Mouse (Mus musculus) neural tube, embryonic 12.5 days (tissue): ENCODE measurements around the gene Fn1. TPM values are rescaled to one million over a fixed set of nuclear protein-coding genes. Genes with fewer than 3 reads are reported as not detected.

Experiments
- ATAC-seq: fragments of 200-750 bp; cut with Nextera tagmentation; 2 replicates; pipeline ENCODE4 v1.8.0; 2017; ENCODE audit warnings: low read depth, mild to moderate bottlenecking, moderate TSS enrichment, moderate library complexity; ENCODE audit not compliant: low FRiP score
- H3K27ac ChIP-seq: fragments of 300-500 bp; sonication (generic); 2 replicates; pipeline ENCODE4 v1.5.1; 2016
- H3K27me3 ChIP-seq: fragments of 300-500 bp; sonication (generic); replicated peaks from 2 replicates; pipeline ENCODE4 v1.6.1; 2016; ENCODE audit warnings: mild to moderate bottlenecking
- H3K36me3 ChIP-seq: fragments of 300-500 bp; sonication (generic); 2 replicates; pipeline ENCODE4 v1.6.1; 2016; ENCODE audit warnings: mild to moderate bottlenecking
- H3K4me1 ChIP-seq: fragments of 300-500 bp; sonication (generic); 2 replicates; pipeline ENCODE4 v1.6.1; 2016
- H3K4me2 ChIP-seq: fragments of 300-500 bp; sonication (generic); replicated peaks from 2 replicates; pipeline ENCODE4 v1.6.1; 2016; ENCODE audit warnings: mild to moderate bottlenecking
- H3K4me3 ChIP-seq: fragments of 300-500 bp; sonication (generic); 2 replicates; pipeline ENCODE4 v1.5.1; 2016
- H3K9ac ChIP-seq: fragments of 300-500 bp; sonication (generic); 2 replicates; pipeline ENCODE4 v1.6.1; 2016; ENCODE audit warnings: mild to moderate bottlenecking
- H3K9me3 ChIP-seq: fragments of 300-500 bp; sonication (generic); 2 replicates; pipeline ENCODE4 v1.6.1; 2016; ENCODE audit warnings: mild to moderate bottlenecking
- WGBS: fragments of 180-500 bp; shearing (Covaris S2); methylation state at CpG from one replicate; pipeline ENCODE4 v1.1.7; 2016; 5-methylcytosine and 5-hydroxymethylcytosine counted together
- polyA plus RNA-seq: library from polyadenylated mRNA; unstranded; fragments of >200 nt; fragmentation: Nextera tagmentation; extraction: Ambion mirVana; gene quantifications from 2 replicates; pipeline ENCODE4 v1.2.1, GENCODE M21; 2016

Fn1 gene
- 79.4 and 80.2 TPM in 2 replicates for polyA plus RNA-seq

DNA sequence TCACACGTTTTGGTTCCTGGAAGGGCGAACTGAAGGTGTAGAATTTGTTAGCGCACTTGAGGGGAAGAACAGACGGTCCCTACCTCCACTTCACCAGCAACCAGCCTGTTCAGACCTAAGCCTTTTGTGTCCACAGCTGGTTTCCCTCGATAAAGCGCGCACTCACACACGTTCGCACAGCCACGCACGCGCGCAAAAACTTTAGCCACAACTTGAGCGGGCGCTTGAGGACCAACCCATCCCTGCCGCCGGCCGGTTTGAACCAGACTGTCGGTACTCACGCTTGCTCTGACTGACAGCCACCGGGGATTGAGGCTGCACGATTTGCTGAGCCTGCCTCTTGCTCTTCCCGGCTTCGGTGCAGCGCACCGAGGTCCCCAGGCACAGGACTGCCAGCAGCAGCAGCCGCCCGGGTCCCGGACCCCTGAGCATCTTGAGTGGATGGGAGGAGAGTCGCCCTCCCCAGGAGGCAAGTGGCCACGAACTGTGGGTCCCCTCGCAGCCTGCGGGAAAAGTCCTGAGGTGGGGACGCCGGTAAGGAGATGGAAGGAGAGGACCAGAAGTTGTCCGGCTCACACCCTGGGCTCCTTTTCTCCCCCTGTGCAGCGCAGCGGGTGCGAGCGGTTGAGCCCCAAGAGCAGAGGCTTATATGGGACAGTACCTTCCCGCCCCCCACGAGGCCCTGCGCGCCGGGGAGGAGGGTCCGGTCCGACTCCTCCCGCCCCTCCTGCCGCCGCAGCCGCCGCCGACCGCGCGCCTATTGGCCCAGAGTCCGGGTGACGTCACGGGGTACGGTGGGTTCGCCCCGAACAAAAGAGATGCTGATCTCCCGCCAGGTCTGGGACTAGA lies at the start of gene Fn1:
TSS of gene Fn1 (minus strand) at position 650 of the 849 bp plus-strand sequence.
- peaks cover 13% of the 10 kb centered on the region; the same call in 1 of the 2 replicates for H3K4me1 ChIP-seq
- H3K27me3 ChIP-seq, result no peaks in the 10 kb centered on the region
- H3K9me3 ChIP-seq, result no peaks in the 10 kb centered on the region
- WGBS, result under 1% methylated on average over 61 of the region's 63 CpGs
- no peaks in the 10 kb centered on the region; the same call in 1 of the 2 replicates for H3K36me3 ChIP-seq
- peak within 1 kb of the TSS; percentile 93 for H3K4me2 ChIP-seq
- peak within 1 kb of the TSS; percentile 78 for H3K9ac ChIP-seq
- peak within 1 kb of the TSS; percentile 70 for H3K27ac ChIP-seq
- ATAC-seq, result peak; percentile 96
- peak within 1 kb of the TSS; percentile 76 for H3K4me3 ChIP-seq

DNA sequence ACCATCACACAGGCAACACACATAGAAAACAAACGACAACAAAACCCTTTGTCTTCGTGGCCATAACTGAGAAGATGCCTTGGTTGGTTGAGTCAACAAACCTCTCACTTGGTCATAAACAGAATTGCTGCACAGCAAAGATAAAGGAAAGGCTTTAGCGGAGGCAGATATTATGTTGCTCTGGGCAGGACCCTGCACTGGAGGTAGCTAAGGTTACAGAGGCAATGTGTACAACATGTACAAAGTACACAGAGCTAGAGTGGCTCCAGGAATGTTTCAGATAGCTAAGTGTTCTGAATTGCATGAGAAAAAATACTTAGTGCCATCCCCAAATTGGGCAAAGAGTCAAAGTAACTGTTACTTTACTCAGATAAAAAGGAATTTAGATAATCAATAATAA lies 43.1 kb upstream of the Fn1 start:
- no peaks in the 10 kb centered on the region for H3K27me3 ChIP-seq
- H3K4me3 ChIP-seq, result no peak overlapping the region
- WGBS, result 71% methylated on average over 3 of the region's 3 CpGs
- ATAC-seq, result no peak
- H3K9ac ChIP-seq, result no peak overlapping the region
- no peak overlapping the region for H3K27ac ChIP-seq
- no peak overlapping the region for H3K4me2 ChIP-seq
- H3K9me3 ChIP-seq, result no peaks in the 10 kb centered on the region
- H3K36me3 ChIP-seq, result no peaks in the 10 kb centered on the region
- H3K4me1 ChIP-seq, result no peaks in the 10 kb centered on the region

DNA sequence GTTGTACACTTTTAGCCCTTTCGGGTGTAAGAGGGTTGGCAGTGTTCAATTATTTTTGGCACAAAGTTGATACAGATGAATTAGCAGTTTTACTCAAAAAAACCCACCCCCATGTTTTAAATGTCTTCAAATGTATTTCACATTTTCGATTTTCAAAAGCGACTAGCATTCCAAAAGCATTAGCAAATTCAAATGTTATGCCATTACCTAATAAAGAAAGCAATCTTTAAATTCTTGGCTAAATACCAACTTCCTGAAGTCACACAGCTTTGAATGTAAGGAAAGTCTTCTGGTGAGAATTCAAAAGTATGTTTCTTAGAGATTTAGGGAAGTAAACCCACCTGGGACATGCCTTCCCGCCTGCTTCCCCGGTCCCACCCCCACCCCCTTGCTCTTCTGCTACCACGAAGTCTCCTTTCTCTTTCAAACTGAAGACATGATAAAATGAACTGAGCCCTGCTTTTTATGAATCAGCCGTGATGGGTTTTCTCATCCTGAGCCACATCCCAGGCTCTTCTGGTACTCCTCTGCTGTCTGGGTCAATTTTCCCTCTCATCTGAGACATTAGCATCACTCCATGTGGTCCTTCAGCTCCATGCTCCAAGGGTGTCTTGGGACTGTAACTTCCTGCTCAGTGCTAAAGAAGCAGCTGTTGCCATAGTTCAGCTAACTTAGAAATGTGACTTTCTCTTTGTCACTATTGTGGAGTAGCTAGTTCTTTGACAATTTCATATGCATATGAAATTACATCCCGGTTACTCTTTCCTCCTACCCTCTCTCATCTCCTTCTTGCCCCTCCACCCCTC lies 38.7 kb upstream of the Fn1 start:
- Histone ChIP-seq H3K4me1 (no peaks in the 10 kb centered on the region), H3K27me3 (no peaks in the 10 kb centered on the region), H3K9ac (no peak overlapping the region), H3K27ac (no peak overlapping the region), H3K4me2 (no peak overlapping the region), H3K4me3 (no peak overlapping the region), H3K9me3 (no peaks in the 10 kb centered on the region), H3K36me3 (no peaks in the 10 kb centered on the region)
- 73% methylated on average over 8 of the region's 8 CpGs for WGBS
- ATAC-seq, result no peak

DNA sequence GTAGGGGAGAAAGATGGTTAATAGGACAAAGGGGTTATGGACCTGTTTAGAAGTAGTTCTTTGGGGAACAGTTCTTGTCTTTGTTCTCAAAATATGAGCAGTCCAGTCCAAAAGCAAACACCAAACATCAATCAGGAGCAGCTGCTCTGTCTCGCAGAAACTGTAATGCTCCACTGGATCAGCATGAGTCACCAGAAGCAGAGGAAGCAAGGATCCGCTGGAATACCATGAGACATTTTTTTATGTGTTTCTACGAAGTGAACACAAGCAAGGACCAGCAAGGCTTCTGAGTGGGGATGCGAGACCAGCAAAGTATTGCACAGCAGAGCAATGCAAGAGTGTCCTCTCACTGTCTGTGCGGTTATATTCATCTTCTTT lies 35.9 kb upstream of the Fn1 start:
- WGBS, result 91% methylated on average over 5 of the region's 5 CpGs
- H3K4me1 ChIP-seq, result no peaks in the 10 kb centered on the region
- no peaks in the 10 kb centered on the region for H3K9me3 ChIP-seq
- H3K27me3 ChIP-seq, result no peaks in the 10 kb centered on the region
- H3K27ac ChIP-seq, result no peak overlapping the region
- no peak overlapping the region for H3K4me2 ChIP-seq
- no peak overlapping the region for H3K4me3 ChIP-seq
- ATAC-seq, result no peak
- H3K36me3 ChIP-seq, result no peaks in the 10 kb centered on the region
- H3K9ac ChIP-seq, result no peak overlapping the region

DNA sequence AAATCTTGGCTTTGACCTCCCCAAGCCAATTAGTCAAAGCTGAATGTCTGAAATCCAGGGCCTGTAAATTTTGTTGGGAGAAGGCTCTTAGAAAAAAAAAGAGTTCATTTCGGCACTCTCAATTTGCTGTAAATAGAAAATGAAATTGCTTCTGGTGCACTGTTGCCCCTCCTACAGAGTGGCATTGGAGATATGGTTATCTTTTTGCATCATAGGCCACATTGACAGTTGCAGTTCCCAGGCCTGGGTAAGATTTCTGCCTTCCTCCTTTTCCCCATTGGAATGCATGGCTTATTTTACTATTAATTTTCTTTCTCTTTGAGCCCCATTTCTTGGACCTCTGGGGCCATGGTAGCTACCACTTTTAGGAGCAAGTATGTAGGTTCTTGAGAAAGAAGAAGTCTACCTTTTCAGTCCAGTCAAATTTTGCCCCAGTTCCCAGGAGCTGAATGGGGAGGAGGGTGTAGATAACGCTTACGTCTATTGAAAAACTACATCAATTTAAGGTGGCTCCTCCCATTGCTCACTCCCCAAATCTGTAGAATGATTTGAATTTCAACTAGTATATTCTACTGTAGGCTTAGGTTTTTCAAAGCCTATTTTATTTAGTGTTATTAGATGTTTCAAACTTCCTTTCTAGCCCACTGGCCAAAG lies 35.4 kb upstream of the Fn1 start:
- H3K4me3 ChIP-seq, result no peak overlapping the region
- no peak for ATAC-seq
- peaks cover 4% of the 10 kb centered on the region; the same call in 1 of the 2 replicates for H3K4me1 ChIP-seq
- H3K9me3 ChIP-seq, result no peaks in the 10 kb centered on the region
- H3K4me2 ChIP-seq, result no peak overlapping the region
- H3K27me3 ChIP-seq, result no peaks in the 10 kb centered on the region
- H3K9ac ChIP-seq, result no peak overlapping the region
- H3K27ac ChIP-seq, result no peak overlapping the region
- whole genome bisulfite sequencing, result 91% methylated on average over 3 of the region's 3 CpGs
- no peaks in the 10 kb centered on the region for H3K36me3 ChIP-seq

DNA sequence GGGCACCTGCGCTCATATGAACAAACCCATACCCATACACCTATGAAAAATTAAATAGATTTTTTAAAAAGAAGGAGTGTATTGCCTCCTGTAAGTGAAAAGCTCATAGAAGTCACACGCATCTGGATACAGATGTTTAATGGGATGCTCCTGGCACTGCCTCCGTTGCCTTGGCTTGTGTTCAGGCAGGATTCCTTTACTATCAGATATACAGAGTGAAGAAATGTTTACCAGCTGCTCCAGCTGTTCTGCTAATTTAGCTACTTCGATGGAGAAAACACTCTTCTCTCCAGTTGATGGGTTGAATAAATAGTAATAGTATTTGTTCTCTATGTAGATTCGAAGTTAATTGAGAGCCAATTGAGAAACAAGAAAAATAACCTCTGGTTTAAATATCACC lies 33.8 kb upstream of the Fn1 start:
- WGBS, result 92% methylated on average over 5 of the region's 5 CpGs
- no peak overlapping the region for H3K27ac ChIP-seq
- no peaks in the 10 kb centered on the region for H3K36me3 ChIP-seq
- H3K4me2 ChIP-seq, result no peak overlapping the region
- ATAC-seq, result no peak
- no peak overlapping the region for H3K9ac ChIP-seq
- no peaks in the 10 kb centered on the region for H3K27me3 ChIP-seq
- H3K4me1 ChIP-seq, result peaks cover 4% of the 10 kb centered on the region; the same call in 1 of the 2 replicates
- no peak overlapping the region for H3K4me3 ChIP-seq
- no peaks in the 10 kb centered on the region for H3K9me3 ChIP-seq

DNA sequence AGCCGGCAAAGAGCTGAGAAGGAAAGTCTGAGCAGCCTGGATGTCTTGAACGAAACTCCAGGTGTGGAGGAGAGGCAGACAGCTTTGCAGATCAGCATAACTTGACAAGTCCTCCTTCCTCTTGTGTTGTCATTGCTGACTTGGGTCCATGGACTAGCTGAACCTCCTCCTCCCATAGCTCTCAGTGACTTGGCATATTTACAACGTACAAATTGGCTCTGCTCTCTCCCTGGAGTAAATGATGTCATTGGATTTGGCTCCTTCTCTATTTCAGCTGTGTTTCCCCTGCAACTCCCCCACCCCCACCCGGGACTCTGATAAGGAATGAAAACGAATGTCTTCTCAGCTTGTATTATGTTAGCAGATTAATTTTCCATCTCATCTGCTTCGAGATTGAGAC lies 30.7 kb upstream of the Fn1 start:
- 67% methylated on average over 6 of the region's 6 CpGs for WGBS
- Histone ChIP-seq H3K4me1 (peaks cover 4% of the 10 kb centered on the region; the same call in 1 of the 2 replicates), H3K4me2 (no peak overlapping the region), H3K9ac (no peak overlapping the region), H3K36me3 (no peaks in the 10 kb centered on the region), H3K27me3 (no peaks in the 10 kb centered on the region), H3K9me3 (no peaks in the 10 kb centered on the region), H3K4me3 (no peak overlapping the region), H3K27ac (no peak overlapping the region)
- ATAC-seq, result no peak

DNA sequence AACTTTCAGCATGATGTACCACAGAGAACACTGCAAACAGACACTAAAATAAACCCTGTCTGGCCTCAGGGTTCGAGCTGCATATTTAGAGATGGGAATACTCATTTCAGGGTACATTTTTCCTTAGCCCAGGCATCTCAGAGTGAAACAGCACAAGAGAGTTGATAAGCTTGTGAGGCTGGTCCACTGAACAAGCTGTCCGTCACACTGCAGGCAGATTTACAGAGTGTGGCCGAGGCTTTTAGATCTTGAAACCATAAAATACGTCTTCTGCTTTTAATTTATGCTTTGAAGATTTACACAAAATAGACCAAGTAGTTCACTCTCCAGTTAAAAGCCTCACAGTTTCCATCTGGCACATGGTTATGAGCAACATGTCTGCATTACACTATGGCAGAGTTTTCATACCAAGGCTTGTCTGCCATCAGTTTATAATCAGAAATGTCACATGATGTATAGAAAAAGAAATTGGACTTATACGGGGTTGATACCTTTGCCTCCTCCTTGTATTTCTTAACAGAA lies 29.3 kb upstream of the Fn1 start:
- Histone ChIP-seq H3K4me1 (peaks cover 4% of the 10 kb centered on the region; the same call in 1 of the 2 replicates), H3K9ac (no peak overlapping the region), H3K27ac (no peak overlapping the region), H3K36me3 (no peaks in the 10 kb centered on the region), H3K4me3 (no peak overlapping the region), H3K4me2 (no peak overlapping the region), H3K9me3 (no peaks in the 10 kb centered on the region), H3K27me3 (no peaks in the 10 kb centered on the region)
- ATAC-seq, result no peak
- 53% methylated on average over 5 of the region's 5 CpGs for WGBS

DNA sequence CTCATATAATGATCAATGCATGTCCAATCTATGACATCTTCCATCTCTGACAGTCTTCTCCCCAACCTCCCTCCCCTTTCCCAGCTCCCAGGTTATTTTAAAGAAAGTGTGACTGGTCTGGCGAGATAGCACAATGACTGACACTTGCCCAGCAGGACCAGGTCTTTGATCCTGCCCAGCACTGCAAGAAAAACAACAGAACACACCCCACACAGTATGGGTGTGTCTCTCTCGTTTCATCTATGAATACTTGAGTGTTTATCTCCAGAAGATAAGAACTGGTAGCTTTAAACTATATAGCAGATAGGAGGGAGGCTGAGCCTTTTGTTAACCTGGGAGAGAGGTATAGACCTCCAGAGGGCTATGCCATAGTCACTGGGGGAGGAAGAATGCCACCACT lies 28.3 kb upstream of the Fn1 start:
- Histone ChIP-seq H3K4me1 (peaks cover 4% of the 10 kb centered on the region; the same call in 1 of the 2 replicates), H3K27ac (no peak overlapping the region), H3K9me3 (no peaks in the 10 kb centered on the region), H3K27me3 (no peaks in the 10 kb centered on the region), H3K9ac (no peak overlapping the region), H3K36me3 (no peaks in the 10 kb centered on the region), H3K4me2 (no peak overlapping the region), H3K4me3 (no peak overlapping the region)
- 31% methylated on average over 2 of the region's 2 CpGs for WGBS
- no peak for ATAC-seq

DNA sequence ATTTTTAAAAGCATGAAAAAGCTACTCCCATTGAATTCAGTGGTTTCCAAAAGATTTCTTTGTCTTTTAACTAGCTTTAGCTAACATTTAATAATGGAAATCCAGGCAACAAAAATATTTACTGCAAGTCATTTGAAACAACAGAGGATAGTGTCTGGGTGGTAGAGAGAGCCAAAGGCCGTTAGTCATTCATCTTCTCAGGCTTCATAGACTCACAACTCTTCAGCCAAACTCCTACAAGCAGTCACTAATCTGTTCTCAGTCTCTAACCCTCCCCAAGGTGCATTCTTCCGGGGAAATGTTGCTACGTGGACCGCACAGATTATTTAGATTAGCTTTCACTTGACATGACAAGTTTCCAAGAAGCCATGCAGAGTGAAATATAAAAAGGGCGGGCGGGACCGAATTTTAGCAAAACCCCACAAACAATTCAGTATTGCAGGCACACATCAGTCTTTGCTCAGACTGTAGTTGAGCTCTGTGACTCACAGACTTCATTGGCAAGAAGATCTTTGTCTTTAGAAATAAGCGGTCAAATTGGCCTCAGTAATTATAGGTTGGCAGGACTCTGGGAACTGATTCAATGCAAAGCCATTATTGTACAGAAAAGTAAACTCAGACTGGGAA lies 27.2 kb upstream of the Fn1 start:
- no peak overlapping the region for H3K4me3 ChIP-seq
- H3K27ac ChIP-seq, result no peak overlapping the region
- H3K36me3 ChIP-seq, result no peaks in the 10 kb centered on the region
- no peak for ATAC-seq
- no peak overlapping the region for H3K9ac ChIP-seq
- H3K9me3 ChIP-seq, result no peaks in the 10 kb centered on the region
- H3K4me2 ChIP-seq, result no peak overlapping the region
- H3K4me1 ChIP-seq, result peaks cover 4% of the 10 kb centered on the region; the same call in 1 of the 2 replicates
- no peaks in the 10 kb centered on the region for H3K27me3 ChIP-seq
- 90% methylated on average over 8 of the region's 8 CpGs for WGBS

DNA sequence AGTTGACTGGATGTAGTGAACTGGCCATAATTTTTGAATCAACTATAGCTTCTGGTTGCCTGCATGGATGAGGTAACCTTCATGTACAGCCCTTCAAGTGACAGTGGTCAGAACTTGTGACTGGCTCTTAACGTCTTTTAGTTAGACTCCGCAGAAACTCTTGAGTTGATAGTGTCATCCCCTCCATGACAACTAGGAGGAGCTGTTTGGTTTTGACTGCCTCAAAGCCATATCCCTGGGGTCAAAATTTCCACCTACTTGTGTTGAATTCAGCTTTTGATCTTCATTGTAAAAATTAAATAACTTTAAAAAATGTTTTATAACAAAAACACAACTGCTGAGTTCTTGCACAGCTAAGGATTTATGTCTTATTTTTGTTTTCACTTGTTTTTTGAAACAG lies 22.4 kb upstream of the Fn1 start:
- H3K4me2 ChIP-seq, result no peak overlapping the region
- WGBS, result 61% methylated on average over 2 of the region's 2 CpGs
- peaks cover 5% of the 10 kb centered on the region for H3K4me1 ChIP-seq

More for the DNA sequence above, 22.4 kb upstream of the Fn1 start:
- no peaks in the 10 kb centered on the region for H3K36me3 ChIP-seq
- no peak overlapping the region for H3K4me3 ChIP-seq
- no peaks in the 10 kb centered on the region for H3K27me3 ChIP-seq
- H3K9ac ChIP-seq, result no peak overlapping the region
- 0 out of 2 replicates have a peak, but pooled peaks cover 3% of the 10 kb centered on the region for H3K9me3 ChIP-seq
- no peak overlapping the region for H3K27ac ChIP-seq
- no peak for ATAC-seq
